Mouse (Mus musculus) G1E (cell line): ENCODE results near the gene Mob2.

Experiments used
- CTCF ChIP-seq: IDR thresholded peaks from 2 replicates; pipeline ENCODE4 v1.5.1; 2012; ENCODE audit warnings: low read depth, low read length, inconsistent platforms, mixed read lengths
- GATA1 ChIP-seq: IDR thresholded peaks from 2 replicates; pipeline ENCODE4 v1.6.1; 2012; ENCODE audit warnings: borderline replicate concordance, low read length, inconsistent platforms, mixed read lengths
- POLR2AphosphoS5 ChIP-seq: IDR thresholded peaks from 2 replicates; pipeline ENCODE4 v1.6.1; 2012; ENCODE audit warnings: low read depth, low read length, inconsistent platforms; ENCODE audit not compliant: insufficient replicate concordance

DNA sequence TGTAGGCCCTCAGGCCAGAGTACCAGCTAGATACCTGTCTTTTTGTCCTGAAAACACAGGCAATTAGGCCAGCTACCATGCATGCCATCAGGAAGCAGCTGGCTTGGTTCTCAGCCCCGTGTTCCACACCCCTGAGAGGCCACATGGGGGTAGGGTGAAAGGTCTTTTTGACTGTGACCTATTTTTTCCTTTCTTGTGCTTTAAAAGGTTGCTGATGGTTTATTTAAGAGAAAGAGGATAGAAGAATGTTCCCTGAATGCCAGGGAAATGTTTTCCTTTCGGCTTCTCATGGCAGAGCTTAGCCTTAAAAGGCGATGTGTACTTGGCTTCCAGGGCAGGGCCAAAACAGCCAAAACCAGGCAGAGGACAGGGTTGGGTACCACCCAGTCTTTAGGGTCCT, 40.0 kb downstream of the Mob2 start:
- TF ChIP-seq CTCF (no peak), POLR2AphosphoS5 (no peak), GATA1 (no peak)
